ENCODE assay signal across 9 mouse cellular contexts in the genomic region with DNA sequence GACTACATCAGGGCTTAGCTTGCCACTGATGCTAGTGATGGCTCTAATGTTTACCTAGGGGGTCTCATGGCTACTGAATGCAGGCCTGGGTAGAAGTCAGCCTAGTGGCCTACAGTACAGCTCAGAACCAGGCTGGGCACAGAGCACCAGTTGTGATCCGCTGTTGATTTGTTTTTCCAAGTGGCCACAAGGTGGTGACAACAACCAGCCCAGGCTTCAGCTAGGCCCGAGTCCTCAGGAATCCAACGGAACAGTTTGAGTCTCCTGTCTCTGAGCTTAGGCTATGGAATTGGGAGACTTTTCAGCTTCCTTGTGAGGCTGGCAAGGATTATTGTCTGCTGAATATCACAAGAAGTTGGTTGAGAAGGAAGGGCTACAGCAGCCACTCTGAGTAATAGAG. TPM values are rescaled to one million over a fixed set of nuclear protein-coding genes. Genes with fewer than 3 reads are reported as not detected.
DNase-seq lines count a peak whose midpoint lies in the region; ATAC-seq and TF ChIP-seq lines count a peak whose summit lies in the region.
"Had no signal": no experiment of that assay in that cellular context is flagged by ENCODE, and none has a peak within 500 bp of the region (broad histone marks: within the 10 kb centered on the region; RNA-seq: fewer than 3 reads in every experiment).

No protein-coding gene starts in this region.

- H3K27me3 ChIP-seq in G1E (ENCODE audit: insufficient read depth, low read length), result no peaks in the 10 kb centered on the region
- H3K27me3 ChIP-seq: neural tube, embryonic 12.5 days had no signal

- peaks cover 51% of the 10 kb centered on the region for H3K36me3 ChIP-seq in G1E (replicated peaks)

- no peak for TF ChIP-seq CTCF in G1E (IDR thresholded peaks at IDR 0.05; ENCODE audit: low read depth, low read length)
- TF ChIP-seq CTCF in lung, adult 2 months (IDR thresholded peaks at IDR 0.05; ENCODE audit: insufficient read depth, low read length), result peak; percentile 69

- no peak for TF ChIP-seq POLR2A in lung, adult 2 months (IDR thresholded peaks at IDR 0.05; ENCODE audit: borderline replicate concordance, extremely low read depth, low read depth, low read length)

- H3K4me3 ChIP-seq in G1E (ENCODE audit: low read depth, low read length), result no peak overlapping the region
- no peak overlapping the region for H3K4me3 ChIP-seq in lung, adult 2 months (replicated peaks; ENCODE audit: extremely low read depth, low read depth, low read length)
- H3K4me3 ChIP-seq: neural tube, embryonic 12.5 days had no signal

- peaks cover 2% of the 10 kb centered on the region; the same call in 1 of the 2 replicates for H3K9me3 ChIP-seq in G1E (replicated peaks)
- H3K9me3 ChIP-seq: neural tube, embryonic 12.5 days had no signal

- 19% methylated on average over 3 of the region's 3 CpGs for WGBS in lung, adult 2 months

- H3K4me1 ChIP-seq in G1E (ENCODE audit: insufficient read depth, low read depth, low read length), result peaks cover 25% of the 10 kb centered on the region
- H3K4me1 ChIP-seq in lung, adult 2 months (ENCODE audit: control insufficient read depth, insufficient read depth, low read length), result peaks cover 2% of the 10 kb centered on the region; the same call in 1 of the 2 replicates

- no peak for ATAC-seq in G1E (ENCODE audit: extremely low read depth, insufficient number of reproducible peaks, low FRiP score, poor library complexity, severe bottlenecking)

- DNase-seq in 416B (ENCODE audit: low read depth), result peak; percentile 73
- DNase-seq in G1E (ENCODE audit: low spot score), result peak; percentile 29
- peak; percentile 41 to 58 for DNase-seq in cerebellum, postnatal 36 days
- peak; percentile 32 for DNase-seq in gastrocnemius, postnatal 25 days
- peak; percentile 62 for DNase-seq in kidney, postnatal 14 days
- DNase-seq in lung, adult 2 months, result no peak
- peak; percentile 24 to 53 for DNase-seq in right cerebral cortex, postnatal 36 days (ENCODE audit: low spot score in 2 of 2)
- DNase-seq in T-cell, adult 2 months (ENCODE audit: low spot score), result no peak

RNA-seq across cellular contexts. Expression of gene Clpb, which starts 3.1 kb away (rescaled TPM):
- total RNA-seq in G1E (2014; fragmentation: Nextera tagmentation) (17.5 and 25.6 TPM in 2 replicates), G1E (2017) (23.1 and 29.9 TPM in 2 replicates)
- 20.2 and 30.2 TPM in 2 replicates for polyA plus RNA-seq in G1E (2012)
- 10 to 100 TPM; 49.2 to 50.8 TPM for total RNA-seq in gastrocnemius, postnatal 25 days (2021)
- 11.9 and 15.5 TPM in 2 replicates for polyA plus RNA-seq in lung, adult 2 months (2012; rRNA removed)

Comparison
In these comparisons a context has a peak if more than half of its experiments do, and no peak if none do; other contexts are left out.
1. DNase-seq: peak in 416B (single experiment), G1E (single experiment), cerebellum, postnatal 36 days (2 of 2), gastrocnemius, postnatal 25 days (single experiment), kidney, postnatal 14 days (single experiment) and right cerebral cortex, postnatal 36 days (2 of 2); none in lung, adult 2 months (single experiment) and T-cell, adult 2 months (single experiment).